Mouse (Mus musculus) midbrain, embryonic 13.5 days (tissue): ENCODE results near the gene Auts2. TPM values are rescaled to one million over a fixed set of nuclear protein-coding genes. Genes with fewer than 3 reads are reported as not detected.
A peak's percentile ranks its signal among the peaks of the same experiment; 100 is the strongest.

Experiments
- ATAC-seq: fragments of 200-750 bp; cut with Nextera tagmentation; 2 replicates; pipeline ENCODE4 v1.8.0; 2017; ENCODE audit warnings: mild to moderate bottlenecking, moderate TSS enrichment, moderate library complexity
- H3K27ac ChIP-seq: fragments of 300-500 bp; sonication (generic); 2 replicates; pipeline ENCODE4 v1.5.1; 2015; ENCODE audit warnings: inconsistent platforms, mild to moderate bottlenecking, moderate library complexity
- H3K27me3 ChIP-seq: fragments of 300-500 bp; sonication (generic); 2 replicates; pipeline ENCODE4 v1.6.1; 2015; ENCODE audit warnings: mild to moderate bottlenecking, inconsistent platforms
- H3K36me3 ChIP-seq: fragments of 300-500 bp; sonication (generic); 2 replicates; pipeline ENCODE4 v1.6.1; 2015; ENCODE audit warnings: mild to moderate bottlenecking, inconsistent platforms
- H3K4me1 ChIP-seq: fragments of 300-500 bp; sonication (generic); replicated peaks from 2 replicates; pipeline ENCODE4 v1.6.1; 2015; ENCODE audit warnings: inconsistent platforms
- H3K4me2 ChIP-seq: fragments of 300-500 bp; sonication (generic); replicated peaks from 2 replicates; pipeline ENCODE4 v1.6.1; 2015; ENCODE audit warnings: moderate library complexity, mild to moderate bottlenecking, inconsistent platforms
- H3K4me3 ChIP-seq: fragments of 300-500 bp; sonication (generic); replicated peaks from 2 replicates; pipeline ENCODE4 v1.5.1; 2015; ENCODE audit warnings: mild to moderate bottlenecking, inconsistent platforms
- H3K9ac ChIP-seq: fragments of 300-500 bp; sonication (generic); replicated peaks from 2 replicates; pipeline ENCODE4 v1.6.1; 2015; ENCODE audit warnings: mild to moderate bottlenecking, inconsistent platforms
- H3K9me3 ChIP-seq: fragments of 300-500 bp; sonication (generic); 2 replicates; pipeline ENCODE4 v1.6.1; 2016; ENCODE audit warnings: mild to moderate bottlenecking, inconsistent platforms
- WGBS: fragments of 180-500 bp; shearing (Covaris S2); methylation state at CpG from one replicate; pipeline ENCODE4 v1.1.7; 2015; 5-methylcytosine and 5-hydroxymethylcytosine counted together
- polyA plus RNA-seq: library from polyadenylated mRNA; unstranded; fragments of >200 nt; fragmentation: Nextera tagmentation; extraction: Ambion mirVana; gene quantifications from 2 replicates; pipeline ENCODE4 v1.2.1, GENCODE M21; 2015

Auts2 gene
- polyA plus RNA-seq, 1 experiment from 2014 or later, result 76.2 TPM

DNA sequence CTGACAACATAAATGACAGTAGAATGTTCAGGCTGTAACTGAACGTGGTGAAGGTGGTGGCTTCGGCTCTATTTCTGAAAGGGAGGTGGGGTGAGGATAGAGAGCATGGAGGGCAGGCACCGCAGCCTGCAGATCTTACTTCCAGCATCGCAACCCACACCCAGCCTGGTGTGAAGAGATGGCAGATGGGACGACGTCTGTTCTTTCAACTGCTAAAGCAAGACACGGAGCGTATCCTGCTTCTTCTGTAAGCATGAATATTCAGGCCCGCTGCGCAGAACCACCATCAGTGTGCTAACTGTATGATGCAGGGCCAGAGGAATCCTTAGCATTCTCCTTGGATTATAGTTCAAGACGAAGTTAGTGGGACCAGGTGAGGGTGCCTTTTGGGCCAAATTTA, 513.5 kb downstream of the Auts2 start:
- H3K27me3 ChIP-seq, result no peaks in the 10 kb centered on the region
- H3K27ac ChIP-seq, result 0 out of 2 replicates have a peak overlapping the region, but pooled peaks have one; percentile 47
- no peaks in the 10 kb centered on the region for H3K9me3 ChIP-seq
- no peak overlapping the region for H3K4me2 ChIP-seq
- no peak overlapping the region for H3K4me3 ChIP-seq
- H3K9ac ChIP-seq, result no peak overlapping the region
- 63% methylated on average over 11 of the region's 11 CpGs for WGBS
- no peak for ATAC-seq
- peaks cover 45% of the 10 kb centered on the region for H3K4me1 ChIP-seq
- no peaks in the 10 kb centered on the region for H3K36me3 ChIP-seq

GRCm38 (mm10) chr5:132029038-132029437, 514.1 kb downstream of the Auts2 start:
- H3K4me1 ChIP-seq, result peaks cover 39% of the 10 kb centered on the region
- H3K27ac ChIP-seq, result no peak overlapping the region
- H3K9me3 ChIP-seq, result no peaks in the 10 kb centered on the region
- H3K4me3 ChIP-seq, result no peak overlapping the region
- H3K36me3 ChIP-seq, result no peaks in the 10 kb centered on the region
- WGBS, result 87% methylated on average over 12 of the region's 12 CpGs
- H3K4me2 ChIP-seq, result no peak overlapping the region
- ATAC-seq, result no peak
- no peaks in the 10 kb centered on the region for H3K27me3 ChIP-seq
- H3K9ac ChIP-seq, result no peak overlapping the region

DNA sequence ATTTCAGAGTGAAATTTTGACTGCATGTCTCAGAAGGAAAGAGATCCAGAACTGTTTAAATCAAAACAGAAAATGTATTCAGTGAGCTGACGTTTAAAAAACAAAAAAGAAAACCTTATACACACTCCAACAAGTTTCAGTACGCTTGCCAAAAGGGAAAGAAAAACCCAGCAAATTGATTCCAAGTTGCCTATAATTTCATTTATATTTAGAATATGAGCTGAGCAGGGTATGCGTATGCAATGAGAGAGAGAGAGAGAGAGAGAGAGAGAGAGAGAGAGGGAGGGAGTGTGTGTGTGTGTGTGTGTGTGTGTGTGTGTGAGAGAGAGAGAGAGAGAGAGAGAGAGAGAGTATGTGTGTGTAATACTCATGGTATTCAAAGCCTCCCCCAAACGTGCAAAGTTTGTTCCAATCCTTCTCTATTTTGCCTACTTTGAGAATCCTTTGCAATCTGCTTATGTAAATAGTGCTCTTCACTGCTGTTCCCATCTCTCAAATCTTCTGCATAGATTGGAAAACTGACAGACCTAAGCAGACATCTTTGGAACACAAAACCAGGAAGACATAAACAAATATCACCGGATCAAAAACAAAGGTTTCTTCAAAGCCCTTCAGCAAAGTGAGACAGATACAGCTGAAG, 515.2 kb downstream of the Auts2 start:
- Histone ChIP-seq H3K9me3 (no peaks in the 10 kb centered on the region), H3K4me3 (no peak overlapping the region), H3K36me3 (no peaks in the 10 kb centered on the region), H3K27ac (no peak overlapping the region), H3K27me3 (no peaks in the 10 kb centered on the region), H3K9ac (no peak overlapping the region), H3K4me2 (no peak overlapping the region), H3K4me1 (peaks cover 28% of the 10 kb centered on the region)
- no peak for ATAC-seq
- 87% methylated on average over 5 of the region's 5 CpGs for WGBS

DNA sequence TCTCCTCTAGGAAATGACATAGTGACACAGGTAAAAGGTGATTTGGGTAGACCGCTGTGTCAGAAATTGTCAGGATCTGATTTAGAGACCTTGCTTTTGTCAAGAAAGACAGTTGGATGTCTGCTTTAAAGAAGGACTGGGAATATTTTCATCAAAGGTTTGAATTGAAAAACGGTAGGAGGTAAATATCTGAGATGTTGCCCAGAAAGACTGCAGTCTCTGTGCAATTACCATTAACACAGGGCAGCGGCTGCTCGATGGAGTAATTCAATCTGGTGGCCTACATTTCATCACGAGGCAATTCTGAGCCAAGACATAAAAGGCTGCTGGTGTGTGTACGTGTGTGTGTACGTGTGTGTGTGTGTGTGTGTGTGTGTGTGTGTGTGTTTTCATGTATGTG, 529.8 kb downstream of the Auts2 start:
- ATAC-seq, result no peak
- no peak overlapping the region for H3K4me3 ChIP-seq

DNA sequence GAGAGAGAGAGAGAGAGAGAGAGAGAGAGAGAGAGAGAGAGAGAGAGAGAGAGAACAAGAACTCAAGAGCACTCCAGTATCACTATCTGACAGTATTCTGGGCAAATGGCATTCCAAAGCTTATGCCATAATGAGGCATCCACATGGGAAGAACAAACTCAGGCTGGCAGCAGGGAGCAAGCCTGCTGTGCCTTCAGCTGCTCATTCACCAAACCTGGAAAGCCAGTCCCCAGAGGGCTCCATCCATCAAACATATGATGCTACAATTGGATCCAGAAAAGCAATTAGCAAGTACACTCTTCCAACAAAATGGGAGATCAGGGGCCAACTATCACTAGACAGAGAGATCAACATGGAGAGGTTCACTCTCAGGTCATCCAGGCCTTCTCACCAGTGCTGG, 531.3 kb downstream of the Auts2 start:
- 0 out of 2 replicates have a peak overlapping the region, but pooled peaks have one; percentile 25 for H3K27ac ChIP-seq
- no peak overlapping the region for H3K4me2 ChIP-seq
- no peak overlapping the region for H3K9ac ChIP-seq
- H3K4me3 ChIP-seq, result no peak overlapping the region
- H3K9me3 ChIP-seq, result no peaks in the 10 kb centered on the region
- H3K4me1 ChIP-seq, result no peaks in the 10 kb centered on the region; the same call in 1 of the 2 replicates
- no peaks in the 10 kb centered on the region; the same call in 1 of the 2 replicates for H3K36me3 ChIP-seq
- ATAC-seq, result no peak
- H3K27me3 ChIP-seq, result no peaks in the 10 kb centered on the region

More for the DNA sequence above, 529.8 kb downstream of the Auts2 start:
- Histone ChIP-seq H3K9ac (no peak overlapping the region), H3K4me1 (no peaks in the 10 kb centered on the region; the same call in 1 of the 2 replicates), H3K27me3 (no peaks in the 10 kb centered on the region), H3K4me2 (no peak overlapping the region), H3K9me3 (no peaks in the 10 kb centered on the region), H3K27ac (no peak overlapping the region), H3K36me3 (no peaks in the 10 kb centered on the region; the same call in 1 of the 2 replicates)
- WGBS, result 76% methylated on average over 7 of the region's 7 CpGs

DNA sequence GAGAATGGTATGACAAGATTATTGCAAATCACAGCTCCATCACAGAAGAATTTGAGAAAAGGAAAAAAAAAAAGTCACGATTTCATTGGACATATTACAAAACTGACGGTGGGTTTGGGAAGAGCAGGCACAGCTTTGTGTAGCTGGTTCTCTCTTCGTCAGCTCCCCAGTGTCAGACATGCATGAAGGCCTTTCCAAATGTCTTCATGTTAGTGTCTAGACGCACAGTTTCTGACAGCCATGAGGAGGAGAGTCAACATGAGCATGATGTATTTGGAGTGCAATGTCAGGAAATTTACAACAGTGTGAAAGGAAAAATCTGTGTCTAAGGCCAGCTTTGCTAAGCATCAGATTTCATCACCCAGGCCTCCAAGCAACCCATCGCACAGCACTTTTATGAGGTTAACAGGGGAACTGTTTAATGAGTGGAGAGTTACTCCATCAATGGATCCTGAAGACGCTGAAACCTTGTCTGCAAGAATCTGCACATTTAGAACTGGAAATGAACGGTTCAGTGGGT, 534.4 kb downstream of the Auts2 start:
- no peak overlapping the region for H3K9ac ChIP-seq
- no peaks in the 10 kb centered on the region; the same call in 1 of the 2 replicates for H3K4me1 ChIP-seq
- no peaks in the 10 kb centered on the region for H3K27me3 ChIP-seq
- H3K9me3 ChIP-seq, result no peaks in the 10 kb centered on the region
- H3K36me3 ChIP-seq, result no peaks in the 10 kb centered on the region
- no peak overlapping the region for H3K27ac ChIP-seq
- WGBS, result 71% methylated on average over 7 of the region's 7 CpGs
- no peak overlapping the region for H3K4me2 ChIP-seq
- ATAC-seq, result no peak
- H3K4me3 ChIP-seq, result no peak overlapping the region

GRCm38 (mm10) chr5:132007907-132008306, 535.2 kb downstream of the Auts2 start:
- H3K36me3 ChIP-seq, result no peaks in the 10 kb centered on the region
- 61% methylated on average over 4 of the region's 4 CpGs for WGBS
- no peak for ATAC-seq

DNA sequence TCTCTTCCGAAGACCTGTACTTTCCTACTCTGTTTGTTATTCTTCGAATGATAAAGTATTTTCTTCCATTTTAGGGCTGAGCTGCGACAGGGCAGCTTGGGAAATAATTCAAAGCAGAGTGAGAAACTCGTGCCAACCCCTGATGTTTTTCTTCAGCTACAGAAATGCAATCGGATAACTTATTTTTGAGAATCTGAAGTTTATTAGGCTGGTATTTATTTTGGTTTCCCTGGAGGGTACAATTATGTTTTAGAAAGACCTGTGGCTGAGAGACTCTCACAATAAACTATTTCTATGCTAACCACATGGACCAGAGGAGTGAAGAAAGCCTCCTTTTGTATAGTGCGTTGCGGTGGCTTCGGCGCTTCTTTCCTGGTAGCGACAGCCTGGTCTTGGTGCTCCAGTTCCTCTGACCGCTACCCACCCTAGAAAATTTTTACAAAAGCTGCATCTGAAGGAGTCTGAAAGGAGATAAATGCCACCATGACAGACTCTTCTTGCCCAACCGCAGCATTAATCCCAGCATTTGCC, 550.4 kb downstream of the Auts2 start:
- Histone ChIP-seq H3K9ac (no peak overlapping the region), H3K4me1 (peaks cover 14% of the 10 kb centered on the region), H3K27ac (no peak overlapping the region), H3K4me3 (no peak overlapping the region), H3K4me2 (no peak overlapping the region), H3K36me3 (no peaks in the 10 kb centered on the region), H3K27me3 (no peaks in the 10 kb centered on the region), H3K9me3 (no peaks in the 10 kb centered on the region)
- no peak for ATAC-seq
- WGBS, result 82% methylated on average over 12 of the region's 12 CpGs

More at GRCm38 (mm10) chr5:132007907-132008306, 535.2 kb downstream of the Auts2 start:
- Histone ChIP-seq H3K4me2 (no peak overlapping the region), H3K4me3 (no peak overlapping the region), H3K9me3 (no peaks in the 10 kb centered on the region), H3K4me1 (no peaks in the 10 kb centered on the region; the same call in 1 of the 2 replicates), H3K9ac (no peak overlapping the region), H3K27ac (no peak overlapping the region), H3K27me3 (no peaks in the 10 kb centered on the region)

- Histone ChIP-seq H3K36me3 (no peaks in the 10 kb centered on the region), H3K4me1 (peaks cover 14% of the 10 kb centered on the region), H3K4me3 (no peak overlapping the region), H3K27me3 (no peaks in the 10 kb centered on the region), H3K9me3 (no peaks in the 10 kb centered on the region), H3K4me2 (no peak overlapping the region), H3K27ac (no peak overlapping the region), H3K9ac (no peak overlapping the region)
- no peak for ATAC-seq
- WGBS, result 84% methylated on average over 6 of the region's 6 CpGs
These were observed 550.9 kb downstream of the Auts2 start for GRCm38 (mm10) chr5:131992268-131992667.

DNA sequence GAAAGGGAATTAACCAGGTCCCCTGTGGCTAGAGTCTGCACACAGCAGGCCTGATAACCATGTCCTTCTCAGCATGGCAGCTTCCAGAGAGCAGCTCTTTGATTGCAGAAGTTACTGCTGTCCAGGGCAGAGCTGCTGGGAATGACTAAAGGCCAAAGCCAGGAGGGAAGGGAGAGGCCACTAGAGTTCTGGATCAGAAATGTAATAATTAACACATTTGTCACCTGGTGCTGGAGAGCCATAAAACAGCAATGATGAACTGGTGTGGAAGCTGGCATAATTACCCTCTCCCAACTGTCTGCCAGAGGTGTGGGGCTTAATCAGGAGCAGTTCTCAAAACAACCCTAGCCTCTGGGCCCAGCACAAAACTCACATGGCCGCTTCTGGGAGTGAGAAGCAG, 552.6 kb downstream of the Auts2 start:
- H3K4me1 ChIP-seq, result peaks cover 14% of the 10 kb centered on the region
- ATAC-seq, result no peak
- H3K27ac ChIP-seq, result no peak overlapping the region

DNA sequence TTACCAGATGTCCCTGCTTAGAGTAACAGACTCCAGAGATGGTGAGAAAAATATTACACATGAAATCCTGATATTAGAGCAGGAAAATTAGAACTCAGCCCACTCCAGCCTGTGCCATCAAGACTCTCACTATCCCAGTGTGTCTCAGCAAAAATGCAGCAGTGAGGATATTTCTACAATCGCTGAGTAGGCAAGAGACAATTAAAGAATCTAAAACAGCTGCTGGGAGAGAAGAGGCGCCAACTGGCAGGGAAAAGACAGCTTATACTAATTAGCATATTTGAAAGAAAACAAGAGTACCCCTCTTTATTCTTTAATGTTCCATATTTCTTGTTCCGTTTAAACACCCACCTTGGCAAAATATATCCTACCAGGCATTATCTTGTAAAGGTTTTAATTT, 561.7 kb downstream of the Auts2 start:
- Histone ChIP-seq H3K4me3 (no peak overlapping the region), H3K4me1 (0 out of 2 replicates have a peak, but pooled peaks cover 5% of the 10 kb centered on the region), H3K9me3 (no peaks in the 10 kb centered on the region), H3K27ac (no peak overlapping the region), H3K36me3 (no peaks in the 10 kb centered on the region), H3K9ac (no peak overlapping the region), H3K4me2 (no peak overlapping the region), H3K27me3 (no peaks in the 10 kb centered on the region)
- 74% methylated on average over 3 of the region's 3 CpGs for WGBS
- ATAC-seq, result no peak

More for the DNA sequence above, 552.6 kb downstream of the Auts2 start:
- Histone ChIP-seq H3K36me3 (no peaks in the 10 kb centered on the region), H3K9ac (no peak overlapping the region), H3K27me3 (no peaks in the 10 kb centered on the region), H3K4me2 (no peak overlapping the region), H3K9me3 (no peaks in the 10 kb centered on the region), H3K4me3 (no peak overlapping the region)
- WGBS, result 58% methylated on average over 1 of the region's 1 CpGs

DNA sequence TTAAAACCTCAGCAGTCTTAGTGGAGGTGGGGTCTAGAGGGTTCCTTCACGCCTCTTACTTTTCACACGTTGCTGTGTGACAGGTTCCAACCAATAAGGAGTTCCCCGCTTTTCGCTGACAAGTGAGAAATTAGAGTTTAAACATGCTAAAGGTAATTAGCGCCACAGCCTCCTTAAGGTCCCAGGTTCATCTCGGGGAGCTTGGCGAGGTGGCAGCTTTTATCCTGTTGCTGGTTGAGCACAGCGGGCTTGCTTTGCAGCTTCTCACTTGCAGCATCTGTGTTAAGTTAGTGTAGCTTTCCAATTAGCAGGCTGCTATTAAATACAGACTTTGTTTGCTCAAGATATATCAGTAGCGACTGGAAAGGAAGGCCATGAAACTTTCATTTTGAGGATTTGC, 564.2 kb downstream of the Auts2 start:
- Histone ChIP-seq H3K9ac (no peak overlapping the region), H3K4me2 (no peak overlapping the region), H3K4me1 (peaks cover 12% of the 10 kb centered on the region; the same call in 1 of the 2 replicates), H3K9me3 (no peaks in the 10 kb centered on the region), H3K27me3 (no peaks in the 10 kb centered on the region), H3K4me3 (no peak overlapping the region), H3K27ac (no peak overlapping the region), H3K36me3 (no peaks in the 10 kb centered on the region)
- WGBS, result 74% methylated on average over 9 of the region's 9 CpGs
- no peak for ATAC-seq
